Mouse (Mus musculus): ENCODE data around the gene Cd47. TPM values are rescaled to one million over a fixed set of nuclear protein-coding genes. Genes with fewer than 3 reads are reported as not detected.

The Cd47 gene
- polyA plus RNA-seq, 1 experiment, result 79.4 TPM

DNA sequence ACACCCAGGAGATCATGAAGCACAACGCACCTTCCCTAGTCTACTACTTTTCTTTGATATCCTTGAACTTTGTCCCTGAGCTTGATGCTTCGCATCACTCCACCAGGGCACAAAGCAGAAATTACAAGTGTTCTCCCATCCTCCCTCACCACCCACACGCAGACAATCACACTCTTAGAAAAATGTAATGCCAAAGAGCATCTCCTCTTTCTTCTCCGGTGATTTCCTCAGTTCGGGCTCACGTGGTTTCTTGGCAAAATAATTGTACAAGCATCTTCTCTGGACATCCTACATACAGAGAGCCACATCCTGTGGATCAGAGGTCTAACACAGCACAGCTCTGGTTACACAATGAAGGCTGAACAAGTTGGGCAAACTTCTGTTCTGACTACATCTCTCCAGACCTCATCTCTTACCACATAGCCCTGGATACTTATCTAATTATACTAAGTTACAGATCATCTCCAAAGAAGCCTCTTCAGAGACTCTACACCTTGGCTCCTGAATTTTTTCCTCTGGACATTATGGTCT is 36.4 kb downstream of the Cd47 start:
- Histone ChIP-seq H3ac (ENCODE audit: control insufficient read depth, insufficient read length) (no peak overlapping the region), H3K4me2 (ENCODE audit: low read depth) (no peak overlapping the region), H3K79me2 (ENCODE audit: control insufficient read depth, insufficient read depth) (no peaks in the 10 kb centered on the region), H3K4me3 (no peak overlapping the region), H3K36me3 (ENCODE audit: control insufficient read depth, insufficient read depth) (no peaks in the 10 kb centered on the region), H3K27me3 (ENCODE audit: control insufficient read depth, insufficient read depth, insufficient read length) (no peaks in the 10 kb centered on the region)
- TF ChIP-seq REST (IDR thresholded peaks at IDR 0.05; ENCODE audit: insufficient read depth, insufficient read length) (no peak), MYOD1 (IDR thresholded peaks at IDR 0.05; ENCODE audit: control insufficient read depth in 1 of 3, insufficient read length in 2 of 3, low read depth in 2 of 3) (no peak), TCF3 (IDR thresholded peaks at IDR 0.05; ENCODE audit: insufficient read length, low read depth) (no peak), POLR2A (IDR thresholded peaks at IDR 0.05; ENCODE audit: insufficient read length, low read depth) (no peak), SRF (IDR thresholded peaks at IDR 0.05; ENCODE audit: control insufficient read depth, insufficient read length, low read depth) (no peak), POLR2AphosphoS2 (IDR thresholded peaks at IDR 0.05; ENCODE audit: insufficient read length, low read depth) (no peak), CEBPB (IDR thresholded peaks at IDR 0.05; ENCODE audit: insufficient read depth, poor library complexity, severe bottlenecking) (no peak), E2F4 (IDR thresholded peaks at IDR 0.05; ENCODE audit: insufficient read depth) (no peak), MAX (IDR thresholded peaks at IDR 0.05; ENCODE audit: low read depth) (no peak), MYOG (IDR thresholded peaks at IDR 0.05; ENCODE audit: control insufficient read depth in 1 of 3, insufficient read depth in 1 of 3, insufficient read length in 2 of 3, low read depth in 2 of 3) (no peak), TCF12 (IDR thresholded peaks at IDR 0.05; ENCODE audit: insufficient read depth, poor library complexity, severe bottlenecking) (no peak), USF1 (IDR thresholded peaks at IDR 0.05; ENCODE audit: low read depth) (no peak)

DNA sequence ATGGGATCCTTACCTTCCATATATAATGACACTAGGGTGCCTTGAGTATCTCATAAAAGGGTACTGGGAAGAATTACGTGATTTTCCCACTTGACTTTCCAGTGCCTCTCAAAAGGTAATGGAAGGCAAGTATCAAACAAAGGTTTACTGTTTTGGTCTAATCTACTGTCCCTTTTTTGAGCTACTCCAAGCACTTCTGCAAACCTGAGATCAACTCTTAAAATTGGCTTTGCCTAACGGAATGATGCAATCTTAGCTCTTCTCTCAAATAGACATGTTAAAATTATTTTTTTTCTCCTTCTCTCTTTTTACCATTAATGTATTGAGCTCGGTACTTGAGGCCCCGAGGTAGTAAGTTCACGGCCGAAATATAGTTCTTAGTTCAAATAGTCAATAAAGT is 38.6 kb downstream of the Cd47 start:
- H3K4me3 ChIP-seq, result no peak overlapping the region
- no peaks in the 10 kb centered on the region for H3K79me2 ChIP-seq (ENCODE audit: control insufficient read depth, insufficient read depth)
- no peak overlapping the region for H3ac ChIP-seq (ENCODE audit: control insufficient read depth, insufficient read length)
- no peaks in the 10 kb centered on the region for H3K27me3 ChIP-seq (ENCODE audit: control insufficient read depth, insufficient read depth, insufficient read length)
- H3K36me3 ChIP-seq (ENCODE audit: control insufficient read depth, insufficient read depth), result no peaks in the 10 kb centered on the region
- H3K4me2 ChIP-seq (ENCODE audit: low read depth), result peak overlapping the region; percentile 63
- TF ChIP-seq SRF (IDR thresholded peaks at IDR 0.05; ENCODE audit: control insufficient read depth, insufficient read length, low read depth), result no peak
- no peak for TF ChIP-seq TCF3 (IDR thresholded peaks at IDR 0.05; ENCODE audit: insufficient read length, low read depth)
- no peak for TF ChIP-seq CEBPB (IDR thresholded peaks at IDR 0.05; ENCODE audit: insufficient read depth, poor library complexity, severe bottlenecking)
- no peak for TF ChIP-seq E2F4 (IDR thresholded peaks at IDR 0.05; ENCODE audit: insufficient read depth)
- no peak for TF ChIP-seq MYOD1 (IDR thresholded peaks at IDR 0.05; ENCODE audit: control insufficient read depth in 1 of 3, insufficient read length in 2 of 3, low read depth in 2 of 3)
- no peak for TF ChIP-seq USF1 (IDR thresholded peaks at IDR 0.05; ENCODE audit: low read depth)
- TF ChIP-seq POLR2AphosphoS2 (IDR thresholded peaks at IDR 0.05; ENCODE audit: insufficient read length, low read depth), result no peak
- no peak for TF ChIP-seq TCF12 (IDR thresholded peaks at IDR 0.05; ENCODE audit: insufficient read depth, poor library complexity, severe bottlenecking)
- TF ChIP-seq REST (IDR thresholded peaks at IDR 0.05; ENCODE audit: insufficient read depth, insufficient read length), result no peak
- TF ChIP-seq MAX (IDR thresholded peaks at IDR 0.05; ENCODE audit: low read depth), result no peak
- TF ChIP-seq MYOG (IDR thresholded peaks at IDR 0.05; ENCODE audit: control insufficient read depth in 1 of 3, insufficient read depth in 1 of 3, insufficient read length in 2 of 3, low read depth in 2 of 3), result no peak
- no peak for TF ChIP-seq POLR2A (IDR thresholded peaks at IDR 0.05; ENCODE audit: insufficient read length, low read depth)

DNA sequence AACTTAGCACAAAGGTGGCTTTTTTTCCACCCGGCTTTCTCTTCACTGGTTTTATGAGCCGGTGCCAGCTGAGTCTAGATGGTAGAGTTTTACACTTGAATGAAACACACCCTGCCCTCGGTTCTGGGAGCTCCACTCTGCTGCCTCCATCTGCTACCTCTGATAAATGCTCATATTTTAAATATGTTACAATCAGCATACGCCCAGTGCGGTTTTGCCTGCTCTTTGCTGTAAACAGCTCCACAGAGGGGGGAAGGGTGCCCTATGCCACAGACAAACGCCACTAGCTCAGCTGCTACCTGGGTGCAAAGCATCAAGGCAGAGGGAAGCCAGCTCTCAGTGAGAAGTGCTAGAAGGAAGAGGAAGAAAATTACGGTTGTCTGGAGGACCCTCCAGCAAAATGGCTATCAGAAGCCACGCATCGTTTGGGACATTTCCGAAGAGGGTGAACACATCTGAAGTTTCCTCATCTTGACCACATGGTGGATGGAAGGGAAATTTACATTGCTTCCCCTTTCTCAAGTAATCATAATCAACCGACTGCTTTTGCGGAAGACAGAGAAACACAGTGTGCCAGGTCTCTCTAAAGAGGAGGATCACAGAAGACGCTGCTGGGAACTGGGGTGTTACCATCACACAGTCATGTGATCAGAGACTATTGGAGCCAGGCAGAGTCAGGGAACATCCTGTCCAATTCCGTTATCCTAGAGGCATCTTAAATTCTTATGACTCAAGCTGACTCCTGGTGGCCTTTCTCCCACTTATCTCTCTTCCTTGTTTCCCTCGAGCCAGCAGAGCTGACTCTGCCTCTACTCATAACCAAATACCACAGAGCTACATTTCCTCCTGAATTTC is 39.6 kb downstream of the Cd47 start:
- Histone ChIP-seq H3K79me2 (ENCODE audit: control insufficient read depth, insufficient read depth) (no peaks in the 10 kb centered on the region), H3K36me3 (ENCODE audit: control insufficient read depth, insufficient read depth) (no peaks in the 10 kb centered on the region), H3K27me3 (ENCODE audit: control insufficient read depth, insufficient read depth, insufficient read length) (no peaks in the 10 kb centered on the region), H3ac (ENCODE audit: control insufficient read depth, insufficient read length) (no peak overlapping the region), H3K4me2 (ENCODE audit: low read depth) (peak overlapping the region; percentile 63), H3K4me3 (no peak overlapping the region)
- no peak for TF ChIP-seq POLR2AphosphoS2 (IDR thresholded peaks at IDR 0.05; ENCODE audit: insufficient read length, low read depth)
- TF ChIP-seq USF1 (IDR thresholded peaks at IDR 0.05; ENCODE audit: low read depth), result peak; percentile 90
- peak in 1 of 3 experiments; percentile 19 for TF ChIP-seq MYOD1 (IDR thresholded peaks at IDR 0.05; ENCODE audit: control insufficient read depth in 1 of 3, insufficient read length in 2 of 3, low read depth in 2 of 3)

DNA sequence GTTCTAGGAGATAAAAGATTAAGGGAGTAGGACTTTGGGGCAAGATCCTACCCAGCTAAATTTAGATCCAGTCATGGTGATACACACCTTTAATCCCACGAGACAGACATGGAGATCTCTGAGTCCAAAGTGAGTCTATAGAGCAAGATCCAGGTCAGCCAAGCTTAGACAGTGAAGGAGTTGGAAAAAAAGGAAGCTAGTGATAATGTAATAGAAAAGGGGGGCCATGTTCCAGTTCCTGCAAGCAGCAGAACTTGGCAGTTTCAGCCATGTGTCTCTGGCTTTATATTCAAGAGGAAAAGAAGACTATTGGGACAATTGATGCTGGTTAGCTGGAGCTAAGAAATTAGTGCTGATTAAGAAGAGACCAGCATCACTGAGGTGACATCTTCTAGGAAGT is 43.4 kb downstream of the Cd47 start:
- no peak overlapping the region for H3K4me3 ChIP-seq
- no peak overlapping the region for H3ac ChIP-seq (ENCODE audit: control insufficient read depth, insufficient read length)
- H3K79me2 ChIP-seq (ENCODE audit: control insufficient read depth, insufficient read depth), result no peaks in the 10 kb centered on the region
- TF ChIP-seq SRF (IDR thresholded peaks at IDR 0.05; ENCODE audit: control insufficient read depth, insufficient read length, low read depth), result no peak
- TF ChIP-seq TCF3 (IDR thresholded peaks at IDR 0.05; ENCODE audit: insufficient read length, low read depth), result no peak
- no peak for TF ChIP-seq TCF12 (IDR thresholded peaks at IDR 0.05; ENCODE audit: insufficient read depth, poor library complexity, severe bottlenecking)
- TF ChIP-seq E2F4 (IDR thresholded peaks at IDR 0.05; ENCODE audit: insufficient read depth), result no peak
- TF ChIP-seq MYOD1 (IDR thresholded peaks at IDR 0.05; ENCODE audit: control insufficient read depth in 1 of 3, insufficient read length in 2 of 3, low read depth in 2 of 3), result no peak
- H3K27me3 ChIP-seq (ENCODE audit: control insufficient read depth, insufficient read depth, insufficient read length), result no peaks in the 10 kb centered on the region
- H3K4me2 ChIP-seq (ENCODE audit: low read depth), result no peak overlapping the region
- no peaks in the 10 kb centered on the region for H3K36me3 ChIP-seq (ENCODE audit: control insufficient read depth, insufficient read depth)

Data from myocyte (in vitro differentiated cells).